Mouse (Mus musculus): ENCODE measurements around the gene Usp2. TPM values are rescaled to one million over a fixed set of nuclear protein-coding genes. Genes with fewer than 3 reads are reported as not detected.

Usp2 gene
- polyA plus RNA-seq, 1 experiment = 3.2 TPM

- Histone ChIP-seq H3K4me3 (ENCODE audit: insufficient read depth, low read length) (no peak overlapping the region), H3K4me1 (ENCODE audit: control insufficient read depth, insufficient read depth, low read length) (peaks cover 4% of the 10 kb centered on the region; the same call in 1 of the 2 replicates), H3K27ac (ENCODE audit: insufficient read depth, low read depth, low read length) (no peak overlapping the region)
- no peak for TF ChIP-seq POLR2A (IDR thresholded peaks at IDR 0.05; ENCODE audit: borderline replicate concordance, low read depth, low read length)
- TF ChIP-seq CTCF (IDR thresholded peaks at IDR 0.05; ENCODE audit: low read depth, low read length) = no peak
Observed at GRCm38 (mm10) chr9:44065177-44065576, 1.6 kb upstream of the Usp2 start.

GRCm38 (mm10) chr9:44067241-44067959 is 579 bp downstream of the Usp2 start:
- no peak for TF ChIP-seq POLR2A (IDR thresholded peaks at IDR 0.05; ENCODE audit: borderline replicate concordance, low read depth, low read length)
- no peak for TF ChIP-seq CTCF (IDR thresholded peaks at IDR 0.05; ENCODE audit: low read depth, low read length)
- no peak overlapping the region for H3K27ac ChIP-seq (ENCODE audit: insufficient read depth, low read depth, low read length)
- peak overlapping the region; percentile 62 for H3K4me3 ChIP-seq (ENCODE audit: insufficient read depth, low read length)

DNA sequence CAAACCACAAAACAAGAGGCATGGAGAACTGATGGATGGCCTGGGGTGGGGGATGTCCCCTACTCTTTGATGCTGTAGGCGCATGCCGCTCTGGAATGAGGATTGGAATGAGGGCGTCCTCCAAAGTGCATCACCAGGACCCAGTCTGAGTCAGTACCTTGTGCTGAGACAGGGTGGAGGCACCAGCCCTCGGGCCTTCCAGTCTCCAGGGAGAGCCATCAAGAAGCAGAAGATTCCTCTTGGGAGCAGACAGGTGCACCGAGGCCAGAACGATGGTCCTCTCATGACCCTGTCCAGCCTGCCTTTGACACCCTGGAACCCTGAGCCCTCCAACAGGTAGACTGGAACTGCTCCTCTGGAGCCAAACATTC is 1.1 kb downstream of the Usp2 start:
- no peak for TF ChIP-seq CTCF (IDR thresholded peaks at IDR 0.05; ENCODE audit: low read depth, low read length)
- TF ChIP-seq POLR2A (IDR thresholded peaks at IDR 0.05; ENCODE audit: borderline replicate concordance, low read depth, low read length) = no peak
- Histone ChIP-seq H3K27ac (ENCODE audit: insufficient read depth, low read depth, low read length) (no peak overlapping the region), H3K4me1 (ENCODE audit: control insufficient read depth, insufficient read depth, low read length) (peaks cover 4% of the 10 kb centered on the region; the same call in 1 of the 2 replicates), H3K4me3 (ENCODE audit: insufficient read depth, low read length) (no peak overlapping the region)

More at GRCm38 (mm10) chr9:44067241-44067959, 579 bp downstream of the Usp2 start:
- H3K4me1 ChIP-seq (ENCODE audit: control insufficient read depth, insufficient read depth, low read length) = peaks cover 4% of the 10 kb centered on the region; the same call in 1 of the 2 replicates

DNA sequence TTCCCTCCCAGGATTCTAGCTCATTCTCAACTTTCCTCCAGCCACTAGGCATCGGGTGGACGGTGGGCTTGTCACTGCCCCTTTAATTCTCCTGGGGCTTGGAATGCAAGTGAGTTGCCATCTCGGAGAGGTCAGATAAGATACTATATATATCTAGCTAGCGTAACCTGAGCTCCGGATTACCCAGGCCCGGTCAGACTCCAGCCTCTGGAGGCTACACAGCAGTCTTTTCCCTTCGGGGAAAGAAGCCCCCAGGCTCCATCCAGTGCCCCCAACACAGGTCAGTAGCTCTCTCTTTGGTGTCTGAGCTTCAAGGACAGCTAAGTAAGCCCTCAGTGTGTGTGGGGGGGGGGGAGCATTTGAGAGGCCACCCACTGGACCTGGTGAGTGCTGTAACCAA is 2.4 kb downstream of the Usp2 start:
- no peak for TF ChIP-seq CTCF (IDR thresholded peaks at IDR 0.05; ENCODE audit: low read depth, low read length)
- no peak for TF ChIP-seq POLR2A (IDR thresholded peaks at IDR 0.05; ENCODE audit: borderline replicate concordance, low read depth, low read length)
- no peak overlapping the region for H3K4me3 ChIP-seq (ENCODE audit: insufficient read depth, low read length)

DNA sequence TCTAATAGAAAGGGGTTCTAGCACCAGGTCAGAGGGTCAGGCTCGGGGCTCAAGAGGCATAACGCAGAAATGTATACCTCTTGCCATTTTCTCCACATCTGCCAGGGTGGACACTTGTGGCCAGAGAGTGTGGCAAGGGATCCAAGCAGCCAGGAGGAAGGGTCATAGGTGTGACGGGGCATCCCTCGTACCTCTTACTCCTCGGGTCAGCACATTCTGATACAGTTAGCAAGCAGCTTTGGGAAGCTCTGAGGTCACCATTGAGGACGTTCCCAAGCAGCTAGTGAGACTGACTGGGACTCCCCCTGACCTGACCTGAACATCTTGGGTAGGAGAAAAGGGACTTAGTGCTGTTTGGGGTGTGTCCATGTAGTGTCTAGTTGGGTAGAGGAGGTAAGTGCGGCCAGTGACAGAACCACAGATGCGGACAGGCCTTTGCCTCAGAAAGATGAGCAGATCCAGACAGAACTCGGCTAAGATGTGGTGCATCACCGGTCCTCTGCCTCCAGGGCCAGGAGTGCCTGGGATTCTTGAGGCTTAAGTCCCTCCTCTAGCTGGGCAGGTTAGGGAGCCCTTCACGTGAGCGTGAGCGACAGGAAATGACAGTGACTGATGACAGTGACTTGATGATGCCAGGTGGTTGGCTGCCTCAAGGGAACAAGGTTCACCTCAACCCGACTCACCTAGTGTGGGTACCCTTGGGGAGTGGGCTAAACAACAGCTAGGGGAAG is 3.5 kb downstream of the Usp2 start:
- TF ChIP-seq CTCF (IDR thresholded peaks at IDR 0.05; ENCODE audit: low read depth, low read length) (no peak), POLR2A (IDR thresholded peaks at IDR 0.05; ENCODE audit: borderline replicate concordance, low read depth, low read length) (no peak)
- Histone ChIP-seq H3K4me1 (ENCODE audit: control insufficient read depth, insufficient read depth, low read length) (peaks cover 4% of the 10 kb centered on the region; the same call in 1 of the 2 replicates), H3K4me3 (ENCODE audit: insufficient read depth, low read length) (no peak overlapping the region), H3K27ac (ENCODE audit: insufficient read depth, low read depth, low read length) (no peak overlapping the region)

More for the DNA sequence above, 2.4 kb downstream of the Usp2 start:
- Histone ChIP-seq H3K4me1 (ENCODE audit: control insufficient read depth, insufficient read depth, low read length) (peaks cover 4% of the 10 kb centered on the region; the same call in 1 of the 2 replicates), H3K27ac (ENCODE audit: insufficient read depth, low read depth, low read length) (no peak overlapping the region)

DNA sequence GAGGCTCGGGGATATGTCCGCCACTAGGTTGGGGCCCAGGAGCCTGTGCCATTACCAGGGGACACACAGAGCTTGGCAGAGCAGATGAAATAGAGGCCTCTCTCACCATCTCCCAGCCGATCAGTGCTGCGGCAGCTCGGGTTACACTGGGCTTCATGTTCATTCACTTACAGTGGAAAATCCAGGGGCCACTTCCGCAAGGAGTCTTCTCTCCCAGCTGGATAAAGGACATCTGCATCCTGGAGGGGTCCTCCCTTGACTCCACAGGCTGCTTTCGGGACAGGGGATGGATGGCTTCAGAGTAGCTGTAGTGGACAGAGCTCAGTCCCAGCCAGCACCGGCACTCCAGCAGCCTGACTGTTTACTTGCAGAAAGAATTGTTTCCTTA is 4.0 kb downstream of the Usp2 start:
- TF ChIP-seq CTCF (IDR thresholded peaks at IDR 0.05; ENCODE audit: low read depth, low read length) (no peak), POLR2A (IDR thresholded peaks at IDR 0.05; ENCODE audit: borderline replicate concordance, low read depth, low read length) (no peak)
- peaks cover 4% of the 10 kb centered on the region; the same call in 1 of the 2 replicates for H3K4me1 ChIP-seq (ENCODE audit: control insufficient read depth, insufficient read depth, low read length)
- no peak overlapping the region for H3K27ac ChIP-seq (ENCODE audit: insufficient read depth, low read depth, low read length)
- H3K4me3 ChIP-seq (ENCODE audit: insufficient read depth, low read length) = no peak overlapping the region

GRCm38 (mm10) chr9:44071914-44072598 is 5.2 kb downstream of the Usp2 start:
- Histone ChIP-seq H3K4me3 (ENCODE audit: insufficient read depth, low read length) (no peak overlapping the region), H3K27ac (ENCODE audit: insufficient read depth, low read depth, low read length) (no peak overlapping the region), H3K4me1 (ENCODE audit: control insufficient read depth, insufficient read depth, low read length) (peaks cover 4% of the 10 kb centered on the region; the same call in 1 of the 2 replicates)
- TF ChIP-seq CTCF (IDR thresholded peaks at IDR 0.05; ENCODE audit: low read depth, low read length) = no peak
- TF ChIP-seq POLR2A (IDR thresholded peaks at IDR 0.05; ENCODE audit: borderline replicate concordance, low read depth, low read length) = no peak

GRCm38 (mm10) chr9:44072599-44072915 is 5.7 kb downstream of the Usp2 start:
- H3K4me3 ChIP-seq (ENCODE audit: insufficient read depth, low read length) = no peak overlapping the region
- no peaks in the 10 kb centered on the region for H3K4me1 ChIP-seq (ENCODE audit: control insufficient read depth, insufficient read depth, low read length)
- H3K27ac ChIP-seq (ENCODE audit: insufficient read depth, low read depth, low read length) = no peak overlapping the region
- TF ChIP-seq CTCF (IDR thresholded peaks at IDR 0.05; ENCODE audit: low read depth, low read length) (no peak), POLR2A (IDR thresholded peaks at IDR 0.05; ENCODE audit: borderline replicate concordance, low read depth, low read length) (no peak)

GRCm38 (mm10) chr9:44073115-44073514 is 6.3 kb downstream of the Usp2 start:
- Histone ChIP-seq H3K27ac (ENCODE audit: insufficient read depth, low read depth, low read length) (no peak overlapping the region), H3K4me3 (ENCODE audit: insufficient read depth, low read length) (no peak overlapping the region), H3K4me1 (ENCODE audit: control insufficient read depth, insufficient read depth, low read length) (no peaks in the 10 kb centered on the region)
- no peak for TF ChIP-seq CTCF (IDR thresholded peaks at IDR 0.05; ENCODE audit: low read depth, low read length)
